Mouse (Mus musculus) kidney, adult 2 months (tissue): Measurements from ENCODE around the gene Ifnar1.

Experiments used
- CTCF ChIP-seq: fragments of 200-500 bp; conservative IDR thresholded peaks from 2 replicates; pipeline ENCODE4 v1.5.1; 2011; ENCODE audit warnings: low read depth, mild to moderate bottlenecking, control low read depth, low read length, moderate library complexity, mixed read lengths; ENCODE audit not compliant: insufficient read depth, insufficient read length
- POLR2A ChIP-seq: fragments of 200-500 bp; IDR thresholded peaks from one replicate; pipeline ENCODE4 v1.6.1; 2011; ENCODE audit warnings: low read depth, low read length, control low read depth

DNA sequence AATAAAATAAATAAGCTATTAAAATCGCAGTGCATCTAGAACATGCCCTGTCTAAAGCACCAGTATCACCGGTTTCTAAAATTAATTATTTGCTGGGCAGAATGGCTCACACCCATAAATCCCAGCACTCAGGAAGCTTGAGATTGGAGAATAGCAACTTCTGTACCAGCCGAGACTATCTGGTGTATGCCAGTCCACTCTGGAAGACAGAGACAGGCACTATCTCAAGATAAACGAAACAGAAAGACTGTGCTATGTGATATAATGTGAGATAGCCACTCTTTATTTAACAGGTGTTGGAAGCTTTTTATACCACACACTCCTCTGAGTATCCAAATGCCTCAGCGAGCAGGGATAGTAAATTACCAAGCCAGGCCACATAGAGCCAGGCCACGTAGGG, 13.6 kb upstream of the Ifnar1 start:
- TF ChIP-seq CTCF (no peak), POLR2A (no peak)
